Mouse (Mus musculus) kidney, adult 2 months (tissue): ENCODE results near the gene Ccdc6.

Experiments
- CTCF ChIP-seq: fragments of 200-500 bp; conservative IDR thresholded peaks from 2 replicates; pipeline ENCODE4 v1.5.1; 2011; ENCODE audit warnings: low read depth, mild to moderate bottlenecking, control low read depth, low read length, moderate library complexity, mixed read lengths; ENCODE audit not compliant: insufficient read depth, insufficient read length
- POLR2A ChIP-seq: fragments of 200-500 bp; IDR thresholded peaks from one replicate; pipeline ENCODE4 v1.6.1; 2011; ENCODE audit warnings: low read depth, low read length, control low read depth

DNA sequence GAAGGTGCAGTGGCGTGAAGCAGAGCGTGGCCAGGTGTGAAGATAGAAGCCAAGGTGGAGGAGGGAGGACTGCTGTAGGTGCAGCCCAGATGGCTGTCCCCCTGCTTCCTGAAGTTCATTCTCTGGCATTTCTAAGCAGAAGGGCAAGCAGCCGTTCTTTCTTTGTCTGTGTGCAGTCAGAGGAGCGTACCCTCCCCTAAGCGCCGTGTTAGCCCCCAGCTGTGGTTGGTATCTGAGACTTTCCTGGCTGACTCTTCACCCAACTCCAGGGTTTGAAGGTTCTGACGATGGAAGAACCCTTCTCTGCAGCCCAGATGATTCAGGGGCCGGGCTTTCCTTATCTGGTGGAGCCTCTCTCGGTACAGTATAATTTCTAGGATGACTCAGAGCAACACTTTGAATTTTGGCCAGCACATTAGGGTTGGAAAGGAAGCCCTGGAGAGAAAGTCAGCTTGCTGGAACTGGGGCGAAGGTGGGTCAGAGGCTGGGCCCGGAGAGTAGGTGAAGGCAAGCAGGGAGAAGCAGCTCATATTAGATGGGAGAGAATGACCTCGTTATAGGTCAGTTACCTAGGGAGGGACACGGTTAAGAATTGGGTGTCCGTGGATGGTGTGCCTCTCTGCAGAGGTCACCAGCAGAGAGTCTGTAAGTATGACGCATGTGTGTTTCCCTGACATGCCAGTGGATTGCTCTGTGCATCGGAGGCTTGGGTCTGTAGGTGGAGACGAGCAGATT lies 23.9 kb downstream of the Ccdc6 start:
- TF ChIP-seq POLR2A, result no peak
- TF ChIP-seq CTCF, result no peak
